Mouse (Mus musculus) left cerebral cortex, adult 2 months (tissue): ENCODE measurements around the gene 1700019D03Rik. TPM values are rescaled to one million over a fixed set of nuclear protein-coding genes. Genes with fewer than 3 reads are reported as not detected.
"Not testable (repeated sequence)": the region's sequence is repeated elsewhere in the genome, so short reads cannot be mapped to it uniquely, and the experiment has no call there.

Experiments
- DNase-seq, 2 experiments: peaks; one replicate each; pipeline ENCODE4 v3.0.0; 2021 to 2022; ENCODE audit warnings: low spot score in 2 of 2, mixed read lengths in 1 of 2; ENCODE audit errors: extremely low spot score in 1 of 2
- H3K27ac ChIP-seq: fragments of 200-600 bp; 2 replicates; pipeline ENCODE4 v1.8.1; 2022
- H3K4me3 ChIP-seq: fragments of 200-600 bp; 2 replicates; pipeline ENCODE4 v1.8.1; 2022
- CTCF ChIP-seq: fragments of 200-600 bp; IDR thresholded peaks from 2 replicates; pipeline ENCODE4 v1.8.1; 2022; ENCODE audit warnings: antibody characterized with exemption, mild to moderate bottlenecking, moderate library complexity
- intact Hi-C: fragments of 180-260 bp; cut with DNase I; formaldehyde crosslinking; loops from one replicate; pipeline ENCODE4 v1.15.1; 2025
- total RNA-seq, 2 experiments: library from RNA; stranded (reverse); gene quantifications; 2 replicates each; pipeline ENCODE4 v1.2.3; 2021

The 1700019D03Rik gene
- total RNA-seq, 2 experiments from 2014 or later = 12.8 to 13.7 TPM

- intact Hi-C loops = loop anchor here (10.0 kb wide), 1 partner anchor 321 kb away; no protein-coding TSS in a partner anchor
- no peak for TF ChIP-seq CTCF
- Histone ChIP-seq H3K4me3 (peak overlapping the region; percentile 71), H3K27ac (peak overlapping the region; percentile 78)
- no peak for DNase-seq
Observed at GRCm38 (mm10) chr1:52953548-52953947, 66.4 kb downstream of the 1700019D03Rik start.

- intact Hi-C loops = loop anchor here (10.0 kb wide), 1 partner anchor 322 kb away; no protein-coding TSS in a partner anchor
- peak; percentile 27 to 33 for DNase-seq
- H3K27ac ChIP-seq = peak overlapping the region; percentile 78
- peak overlapping the region; percentile 71 for H3K4me3 ChIP-seq
- no peak for TF ChIP-seq CTCF
Observed at GRCm38 (mm10) chr1:52952551-52953397, 67.2 kb downstream of the 1700019D03Rik start.

- intact Hi-C loops = loop anchor here (10.0 kb wide), 1 partner anchor 323 kb away; no protein-coding TSS in a partner anchor
Observed at GRCm38 (mm10) chr1:52952143-52952542, 67.8 kb downstream of the 1700019D03Rik start.

GRCm38 (mm10) chr1:52951146-52951868 is 68.7 kb downstream of the 1700019D03Rik start:
- intact Hi-C loops = loop anchor here (10.0 kb wide), 1 partner anchor 323 kb away; no protein-coding TSS in a partner anchor
- no peak for TF ChIP-seq CTCF
- H3K27ac ChIP-seq = no peak overlapping the region
- H3K4me3 ChIP-seq = peak overlapping the region; percentile 71
- no peak for DNase-seq

More at GRCm38 (mm10) chr1:52952143-52952542, 67.8 kb downstream of the 1700019D03Rik start:
- TF ChIP-seq CTCF = no peak; the same call in none of the 2 replicates
- Histone ChIP-seq H3K4me3 (peak overlapping the region; percentile 71), H3K27ac (peak overlapping the region; percentile 78)
- peak in 1 of 2 experiments; percentile 19 for DNase-seq

- intact Hi-C loops = no loop called here
- no peak for TF ChIP-seq CTCF
- Histone ChIP-seq H3K4me3 (no peak overlapping the region), H3K27ac (no peak overlapping the region)
- no peak for DNase-seq
Observed at GRCm38 (mm10) chr1:52947895-52948294, 72.1 kb downstream of the 1700019D03Rik start.

- no peak overlapping the region for H3K27ac ChIP-seq
- no peak for DNase-seq
- intact Hi-C loops = no loop called here
- no peak overlapping the region for H3K4me3 ChIP-seq
- TF ChIP-seq CTCF = no peak
Observed at GRCm38 (mm10) chr1:52939021-52939420, 81.0 kb downstream of the 1700019D03Rik start.

GRCm38 (mm10) chr1:52934494-52934893 is 85.5 kb downstream of the 1700019D03Rik start:
- intact Hi-C loops = no loop called here
- TF ChIP-seq CTCF = no peak
- Histone ChIP-seq H3K27ac (no peak overlapping the region), H3K4me3 (no peak overlapping the region)
- no peak for DNase-seq

- intact Hi-C loops, DNase-seq, H3K27ac ChIP-seq: not testable (repeated sequence)
Observed at GRCm38 (mm10) chr1:52924482-52924881, 95.5 kb downstream of the 1700019D03Rik start.

GRCm38 (mm10) chr1:52918897-52919296 is 101.1 kb downstream of the 1700019D03Rik start:
- DNase-seq, intact Hi-C loops, H3K27ac ChIP-seq, H3K4me3 ChIP-seq: not testable (repeated sequence)

More at GRCm38 (mm10) chr1:52924482-52924881, 95.5 kb downstream of the 1700019D03Rik start:
- H3K4me3 ChIP-seq = not testable (repeated sequence)

GRCm38 (mm10) chr1:52916655-52917054 is 103.3 kb downstream of the 1700019D03Rik start:
- Histone ChIP-seq H3K27ac (no peak overlapping the region), H3K4me3 (no peak overlapping the region)
- intact Hi-C loops = no loop called here
- TF ChIP-seq CTCF = no peak
- no peak for DNase-seq

- intact Hi-C loops = loop anchor here (5.0 kb wide), 1 partner anchor 123 kb away; no protein-coding TSS in a partner anchor
- DNase-seq = no peak
- TF ChIP-seq CTCF = no peak
- Histone ChIP-seq H3K4me3 (no peak overlapping the region), H3K27ac (no peak overlapping the region)
Observed at GRCm38 (mm10) chr1:52909783-52910182, 110.2 kb downstream of the 1700019D03Rik start.

GRCm38 (mm10) chr1:52884208-52884607 is 135.8 kb downstream of the 1700019D03Rik start:
- H3K27ac ChIP-seq = no peak overlapping the region
- TF ChIP-seq CTCF = no peak
- intact Hi-C loops = no loop called here
- DNase-seq = no peak
- no peak overlapping the region for H3K4me3 ChIP-seq

Other genes starting within 250 kb of the 1700019D03Rik start
- 10 to 100 TPM; 35.3 to 36.2 TPM for gene Inpp1, start 202.5 kb downstream of the 1700019D03Rik start, total RNA-seq
- 10 to 100 TPM; 13.2 to 15.4 TPM for gene Hibch, start 175.2 kb downstream of the 1700019D03Rik start, total RNA-seq
- under 1 TPM; 0.33 to 0.50 TPM for gene Mstn, start 41.5 kb upstream of the 1700019D03Rik start, total RNA-seq
- gene 1700019A02Rik, start 167.5 kb upstream of the 1700019D03Rik start, total RNA-seq = not detected